25 mouse cellular contexts compared by ENCODE assay signal in genomic region chr15:52425976-52426375, GRCm38 (mm10).
DNase-seq lines count a peak whose midpoint lies in the region; ATAC-seq and TF ChIP-seq lines count a peak whose summit lies in the region.
"Had no signal": no experiment of that assay in that cellular context is flagged by ENCODE, and none has a peak within 500 bp of the region (broad histone marks: within the 10 kb centered on the region; RNA-seq: fewer than 3 reads in every experiment).

No protein-coding gene starts in this region.

- peaks cover 23% of the 10 kb centered on the region for H3K4me1 ChIP-seq in midbrain, embryonic 10.5 days
- H3K4me1 ChIP-seq in midbrain, postnatal 0 days (ENCODE audit: insufficient read depth, low read length) = no peaks in the 10 kb centered on the region
- no peaks in the 10 kb centered on the region for H3K4me1 ChIP-seq in lung, postnatal 0 days (ENCODE audit: insufficient read depth, low read depth, low read length)
- H3K4me1 ChIP-seq: embryonic facial prominence, embryonic 12.5 days; forebrain, embryonic 12.5 days; heart, embryonic 15.5 days; hindbrain, embryonic 13.5 days had no signal

- H3K4me2 ChIP-seq in midbrain, postnatal 0 days (ENCODE audit: low read depth, low read length, poor library complexity, severe bottlenecking) = no peak overlapping the region
- H3K4me2 ChIP-seq in lung, postnatal 0 days (replicated peaks; ENCODE audit: low read depth, low read length) = no peak overlapping the region
- H3K4me2 ChIP-seq: embryonic facial prominence, embryonic 12.5 days; forebrain, embryonic 12.5 days; heart, embryonic 11.5 days; heart, embryonic 15.5 days; hindbrain, embryonic 13.5 days had no signal

- TF ChIP-seq EP300 in lung, postnatal 0 days (IDR thresholded peaks at IDR 0.05) = peak; percentile 59

- TF ChIP-seq CTCF in midbrain, postnatal 0 days (IDR thresholded peaks at IDR 0.05) = no peak
- no peak for TF ChIP-seq CTCF in lung, postnatal 0 days (IDR thresholded peaks at IDR 0.05)

- H3K27me3 ChIP-seq in midbrain, embryonic 10.5 days (ENCODE audit: low read depth, poor library complexity, severe bottlenecking) = no peaks in the 10 kb centered on the region
- H3K27me3 ChIP-seq in midbrain, postnatal 0 days (ENCODE audit: insufficient read depth, low read length) = no peaks in the 10 kb centered on the region
- no peaks in the 10 kb centered on the region for H3K27me3 ChIP-seq in lung, postnatal 0 days (replicated peaks; ENCODE audit: insufficient read depth, low read length)
- H3K27me3 ChIP-seq: embryonic facial prominence, embryonic 12.5 days; forebrain, embryonic 12.5 days; heart, embryonic 15.5 days; hindbrain, embryonic 13.5 days had no signal

- no peaks in the 10 kb centered on the region for H3K9me3 ChIP-seq in midbrain, embryonic 10.5 days (replicated peaks)
- H3K9me3 ChIP-seq in midbrain, postnatal 0 days (ENCODE audit: low read length) = no peaks in the 10 kb centered on the region
- no peaks in the 10 kb centered on the region for H3K9me3 ChIP-seq in lung, postnatal 0 days (ENCODE audit: low read length)
- H3K9me3 ChIP-seq: embryonic facial prominence, embryonic 12.5 days; forebrain, embryonic 12.5 days; G1E; heart, embryonic 15.5 days; hindbrain, embryonic 13.5 days had no signal

- H3K36me3 ChIP-seq in midbrain, embryonic 10.5 days = no peaks in the 10 kb centered on the region
- no peaks in the 10 kb centered on the region for H3K36me3 ChIP-seq in midbrain, postnatal 0 days (ENCODE audit: insufficient read depth, low read length)
- H3K36me3 ChIP-seq in lung, postnatal 0 days (ENCODE audit: insufficient read depth, low read length) = no peaks in the 10 kb centered on the region
- H3K36me3 ChIP-seq: embryonic facial prominence, embryonic 12.5 days; forebrain, embryonic 12.5 days; G1E; heart, embryonic 15.5 days; hindbrain, embryonic 13.5 days had no signal

- 0 out of 2 replicates have a peak overlapping the region, but pooled peaks have one; percentile 49 for H3K27ac ChIP-seq in midbrain, embryonic 10.5 days (replicated peaks)
- no peak overlapping the region for H3K27ac ChIP-seq in midbrain, postnatal 0 days (ENCODE audit: low read depth, low read length)
- H3K27ac ChIP-seq in lung, postnatal 0 days (ENCODE audit: low read length) = no peak overlapping the region
- H3K27ac ChIP-seq: embryonic facial prominence, embryonic 12.5 days; forebrain, embryonic 12.5 days; heart, adult 2 months; heart, embryonic 15.5 days; hindbrain, embryonic 13.5 days; hindbrain, postnatal 0 days had no signal

- DNase-seq in midbrain, embryonic 10.5 days (ENCODE audit: low spot score) = no peak
- no peak for DNase-seq in midbrain, postnatal 0 days (ENCODE audit: low spot score)
- DNase-seq in lung, postnatal 0 days (ENCODE audit: low spot score) = peak; percentile 87
- peak; percentile 81 for DNase-seq in lung, postnatal 36 days
- DNase-seq in kidney, postnatal 14 days = no peak
- DNase-seq in T-cell, adult 2 months (ENCODE audit: low spot score) = no peak
- no peak for DNase-seq in adrenal gland, postnatal 10 days
- DNase-seq: adrenal gland, postnatal 25 days; B cell, adult 2 months; cerebellum, adult 18-20 months; cerebellum, postnatal 14 days; embryo, embryonic 11 days; gastrocnemius, postnatal 14 days; heart, adult 2 months; heart, postnatal 14 days had no signal

- H3K9ac ChIP-seq in midbrain, postnatal 0 days (replicated peaks; ENCODE audit: low read length, poor library complexity, severe bottlenecking) = no peak overlapping the region
- no peak overlapping the region for H3K9ac ChIP-seq in lung, postnatal 0 days (replicated peaks; ENCODE audit: low read depth)
- H3K9ac ChIP-seq: embryonic facial prominence, embryonic 12.5 days; forebrain, embryonic 12.5 days; heart, embryonic 15.5 days; hindbrain, embryonic 13.5 days had no signal

- no peak for ATAC-seq in midbrain, postnatal 0 days (ENCODE audit: low FRiP score)
- peak; percentile 96 for ATAC-seq in lung, postnatal 0 days
- ATAC-seq: activated CD4-positive, CD25-positive, alpha-beta regulatory T cell, adult 4 months; CD4-positive, CD25-positive, alpha-beta regulatory T cell, adult 4 months; forebrain, embryonic 16.5 days; hindbrain, postnatal 0 days had no signal

- H3K4me3 ChIP-seq in midbrain, embryonic 10.5 days = no peak overlapping the region
- no peak overlapping the region for H3K4me3 ChIP-seq in midbrain, postnatal 0 days (ENCODE audit: low read depth, low read length)
- no peak overlapping the region for H3K4me3 ChIP-seq in lung, postnatal 0 days (ENCODE audit: low read depth, low read length)
- H3K4me3 ChIP-seq: embryonic facial prominence, embryonic 12.5 days; forebrain, embryonic 12.5 days; heart, adult 2 months; heart, embryonic 15.5 days; hindbrain, embryonic 13.5 days had no signal

Comparison
In these comparisons a context has a peak if more than half of its experiments do, and no peak if none do; other contexts are left out.
1. DNase-seq: peak in lung, postnatal 0 days (single experiment) and lung, postnatal 36 days (single experiment); none in midbrain, embryonic 10.5 days (single experiment), midbrain, postnatal 0 days (single experiment), kidney, postnatal 14 days (single experiment), T-cell, adult 2 months (single experiment) and adrenal gland, postnatal 10 days (single experiment).